Mouse (Mus musculus): Measurements from ENCODE around the gene Ms4a4c. TPM values are rescaled to one million over a fixed set of nuclear protein-coding genes. Genes with fewer than 3 reads are reported as not detected.
"Not testable (repeated sequence)": the region's sequence is repeated elsewhere in the genome, so short reads cannot be mapped to it uniquely, and the experiment has no call there.

The Ms4a4c gene
- total RNA-seq (2021): not detected

DNA sequence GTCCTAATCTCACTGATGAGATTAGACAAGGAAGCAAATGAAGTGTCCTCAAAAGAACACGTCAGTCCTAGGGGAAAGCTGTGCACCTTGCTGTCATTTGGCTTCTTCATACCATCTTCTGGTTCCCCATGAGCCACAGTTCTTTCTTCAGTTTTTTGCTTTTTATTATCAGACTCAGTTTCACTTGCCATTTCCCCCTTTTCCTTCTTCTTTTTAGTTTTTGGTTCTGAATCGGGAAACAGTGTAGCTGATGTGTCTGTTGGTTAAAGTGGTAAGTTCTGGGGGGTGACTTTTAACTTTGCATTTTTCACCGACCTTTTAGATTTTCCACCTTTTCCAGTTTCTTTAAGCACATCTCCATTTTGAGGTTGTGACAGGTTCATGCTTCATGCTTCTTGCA, at the start of gene Ms4a4c:
TSS of gene Ms4a4c (plus strand) at position 244 of the 400 bp plus-strand sequence.
- no peak for DNase-seq

GRCm38 (mm10) chr19:11355730-11356129, 48.8 kb upstream of the Ms4a4c start:
- DNase-seq: no peak

DNA sequence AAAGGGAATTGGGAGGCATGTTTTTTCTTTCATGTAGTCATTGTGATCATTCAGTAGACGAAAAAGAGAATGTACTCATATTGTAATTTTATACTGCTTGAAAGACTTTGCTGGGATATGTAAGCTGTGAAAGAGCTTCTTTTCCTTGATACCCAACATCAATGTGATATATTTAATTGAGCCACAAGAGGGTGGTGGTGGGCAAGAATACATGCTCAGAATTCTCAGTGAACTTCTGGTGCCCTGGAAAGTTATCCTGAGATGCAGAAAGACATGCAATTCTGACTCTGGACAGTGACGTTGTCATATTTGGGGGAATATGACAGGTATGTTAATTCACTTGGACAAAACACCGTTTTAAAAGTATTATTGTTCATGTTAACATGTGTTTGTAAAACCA, 44.5 kb upstream of the Ms4a4c start:
- DNase-seq: no peak

GRCm38 (mm10) chr19:11362002-11362401, 42.6 kb upstream of the Ms4a4c start:
- no peak for DNase-seq

DNA sequence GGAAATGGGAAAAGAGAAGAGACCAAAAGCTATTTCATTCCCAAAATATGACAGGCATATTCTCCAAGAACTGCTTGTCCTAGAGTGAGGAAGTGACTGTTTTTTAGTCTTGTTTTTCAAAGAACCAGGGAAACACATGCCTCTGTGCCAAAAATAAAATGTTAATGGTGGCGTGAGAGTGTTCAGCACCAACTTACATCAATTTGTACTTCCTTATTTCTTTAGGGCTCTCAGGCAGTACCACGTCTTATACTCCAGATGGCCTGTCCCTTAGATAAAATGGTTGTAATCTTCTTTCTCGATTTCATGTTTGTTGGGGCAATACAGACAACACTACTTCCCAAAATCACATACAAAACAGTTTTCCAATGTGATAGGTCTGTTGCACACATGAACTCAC, 36.3 kb upstream of the Ms4a4c start:
- DNase-seq: no peak

DNA sequence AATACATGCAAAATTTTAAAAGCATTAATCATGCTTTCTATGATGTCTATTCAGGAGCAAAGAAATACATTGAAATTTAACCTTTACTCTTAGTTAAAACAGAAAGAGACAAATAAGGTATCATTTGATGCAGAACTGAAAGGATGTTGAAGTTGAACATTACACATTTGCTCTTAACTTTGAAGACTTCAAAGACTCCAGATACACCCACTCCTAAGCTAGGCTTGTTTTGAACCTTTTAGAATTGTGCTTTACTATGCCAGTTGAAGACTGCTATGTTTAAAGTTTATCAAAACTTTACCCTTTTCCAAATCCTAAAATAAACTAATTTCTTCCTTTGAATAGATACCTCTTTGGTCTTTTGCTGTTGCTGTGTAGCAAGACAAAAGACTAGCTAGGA, 33.4 kb upstream of the Ms4a4c start:
- no peak for DNase-seq

DNA sequence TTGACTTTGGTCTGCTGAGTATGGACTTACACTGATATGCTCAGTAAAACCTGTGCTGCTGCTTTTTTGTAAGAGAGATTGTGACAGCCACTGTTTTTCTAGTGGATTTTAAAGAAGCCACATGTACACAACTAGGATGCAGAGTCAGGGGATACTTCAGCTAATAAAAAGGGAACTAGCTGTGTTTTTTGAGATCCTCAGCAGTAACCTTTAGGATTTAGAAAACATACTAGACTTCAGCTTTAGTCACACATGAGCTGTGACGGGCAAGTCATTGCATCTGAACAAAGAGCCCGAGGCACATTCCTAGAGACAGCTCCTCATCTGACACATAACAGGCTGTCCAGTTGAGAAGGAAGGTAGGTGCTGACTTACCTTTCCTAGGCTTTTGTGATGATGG, 29.3 kb upstream of the Ms4a4c start, which contains the start of gene Ms4a4a:
TSS of gene Ms4a4a (plus strand) at position 251 of the 400 bp plus-strand sequence.
- DNase-seq: no peak

DNA sequence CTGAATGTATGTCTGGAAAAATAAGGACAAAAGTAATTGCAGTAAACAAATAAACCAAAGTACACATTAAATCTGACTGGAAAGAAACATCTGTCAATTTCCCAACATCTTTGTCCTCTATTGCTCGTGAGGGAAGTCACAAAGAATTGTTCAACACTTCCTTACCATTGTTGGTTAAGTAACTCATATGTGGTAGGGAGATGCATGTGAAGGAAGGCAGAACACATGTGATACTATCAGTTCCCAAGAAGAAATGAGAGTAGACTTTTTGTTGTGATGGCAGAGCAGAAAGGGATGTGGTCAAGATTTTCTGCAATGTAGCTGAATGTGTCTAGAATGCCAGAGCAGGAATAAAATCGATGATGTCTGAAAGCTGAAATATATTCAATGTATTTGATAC, 28.2 kb upstream of the Ms4a4c start:
- DNase-seq: no peak

GRCm38 (mm10) chr19:11387109-11387508, 17.5 kb upstream of the Ms4a4c start:
- DNase-seq: no peak

DNA sequence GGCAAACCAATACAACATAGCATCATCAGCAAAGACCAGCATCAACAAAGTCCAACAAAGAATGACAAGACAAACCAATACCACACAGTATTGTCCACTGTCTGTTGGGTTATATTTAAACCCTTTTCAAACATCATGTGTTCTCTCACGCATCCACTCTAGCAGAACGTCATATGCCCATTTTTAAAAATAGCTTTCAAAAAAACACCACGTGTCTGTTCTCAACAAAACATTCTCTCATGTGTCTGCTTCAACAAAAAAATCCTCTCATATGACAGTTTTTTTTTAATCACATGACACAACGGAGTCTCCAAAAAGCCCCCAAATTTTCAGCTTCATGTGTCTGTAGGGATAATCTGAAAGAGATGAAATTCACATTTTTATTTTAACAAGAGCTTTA, 16.9 kb upstream of the Ms4a4c start:
- no peak for DNase-seq

- DNase-seq: no peak
Observed at GRCm38 (mm10) chr19:11388949-11389348, 15.6 kb upstream of the Ms4a4c start.

DNA sequence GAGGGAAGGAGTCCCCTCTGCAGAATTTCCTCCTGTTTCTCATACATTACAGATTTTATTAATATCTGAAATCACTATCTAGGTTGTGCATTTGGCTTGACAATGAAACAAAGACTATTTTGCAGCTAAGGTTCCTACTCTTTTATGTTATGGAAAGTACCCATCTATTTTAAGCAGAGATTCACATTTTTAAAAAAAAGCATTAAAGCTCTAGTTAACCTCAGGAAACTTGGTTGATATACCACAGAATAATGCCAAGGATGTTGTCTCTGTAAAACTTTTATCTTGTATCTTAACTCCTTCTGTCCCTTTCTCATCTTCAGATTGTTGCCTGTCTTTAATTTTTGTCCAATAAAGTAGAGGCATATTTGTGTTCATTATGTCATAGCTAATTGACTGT, 8.8 kb upstream of the Ms4a4c start:
- DNase-seq: no peak

- DNase-seq: no peak
Observed at GRCm38 (mm10) chr19:11407428-11407827, 2.9 kb downstream of the Ms4a4c start.

GRCm38 (mm10) chr19:11408591-11408990, 4.0 kb downstream of the Ms4a4c start:
- no peak for DNase-seq

GRCm38 (mm10) chr19:11411640-11412039, 7.1 kb downstream of the Ms4a4c start:
- DNase-seq: no peak

DNA sequence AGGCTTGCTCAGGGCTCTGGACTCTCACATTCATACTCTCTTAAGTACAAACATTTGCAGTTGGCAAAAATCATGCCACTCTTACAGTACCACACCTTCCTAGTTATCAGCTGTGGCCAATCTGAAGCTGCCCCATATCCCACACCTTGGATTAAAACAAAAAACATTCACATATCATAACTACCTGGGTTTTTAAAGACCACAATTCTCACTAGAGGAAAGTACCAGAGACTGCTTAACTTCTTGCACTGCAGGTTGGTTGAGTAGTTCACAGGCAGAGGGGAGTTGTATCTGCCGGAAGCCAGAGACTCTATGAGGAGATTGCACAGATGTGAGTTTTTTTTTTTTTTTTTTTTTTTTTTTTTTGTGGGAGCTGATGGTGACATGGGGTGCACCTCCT, 9.5 kb downstream of the Ms4a4c start:
- DNase-seq: no peak

DNA sequence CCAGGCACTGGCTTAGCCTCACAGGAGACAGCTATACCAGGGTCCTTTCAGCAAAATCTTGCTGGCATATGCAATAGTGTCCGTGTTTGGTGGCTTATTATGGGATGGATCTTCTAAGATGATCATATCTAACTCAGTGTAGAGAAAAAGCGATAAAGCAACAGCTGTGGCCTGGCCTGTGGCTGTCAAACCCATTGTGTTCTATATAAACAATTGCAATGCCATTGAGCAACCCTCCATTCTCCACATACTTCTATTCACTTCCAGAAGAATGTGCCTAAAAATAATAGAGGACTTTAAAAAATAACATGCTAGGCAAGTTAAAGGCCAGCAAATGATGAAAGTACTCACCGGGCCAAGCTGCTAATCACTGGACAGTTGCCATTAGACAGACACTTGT, 11.0 kb downstream of the Ms4a4c start:
- DNase-seq: no peak

GRCm38 (mm10) chr19:11418865-11419264, 14.3 kb downstream of the Ms4a4c start:
- not testable (repeated sequence) for DNase-seq

DNA sequence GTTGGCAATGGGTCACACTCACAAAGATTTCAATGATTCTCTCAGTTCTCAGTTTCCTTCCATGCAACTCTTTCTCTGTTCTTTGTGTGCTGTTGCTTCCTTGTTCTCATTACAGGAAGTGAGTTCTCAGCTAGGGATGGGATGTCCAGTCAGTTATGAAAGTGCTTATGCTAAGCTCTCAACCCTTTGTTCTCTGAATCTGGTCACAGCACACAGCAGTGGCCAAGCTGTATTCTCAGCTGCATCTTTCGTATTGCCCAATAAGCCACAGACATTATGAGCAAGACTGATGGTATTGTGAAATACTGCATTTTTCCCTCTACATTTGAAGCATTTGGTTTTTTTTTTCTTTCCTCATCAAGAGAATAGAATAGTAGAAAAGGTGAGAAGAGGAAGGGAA, 26.6 kb downstream of the Ms4a4c start:
- DNase-seq: not testable (repeated sequence)

- no peak for DNase-seq
Observed at GRCm38 (mm10) chr19:11435058-11435834, 30.7 kb downstream of the Ms4a4c start.

- no peak for DNase-seq
Observed at GRCm38 (mm10) chr19:11443338-11443737, 38.8 kb downstream of the Ms4a4c start, which contains the start of gene Ms4a4b. Gene Ms4a4b (plus strand): TSS chr19:11443553.

DNA sequence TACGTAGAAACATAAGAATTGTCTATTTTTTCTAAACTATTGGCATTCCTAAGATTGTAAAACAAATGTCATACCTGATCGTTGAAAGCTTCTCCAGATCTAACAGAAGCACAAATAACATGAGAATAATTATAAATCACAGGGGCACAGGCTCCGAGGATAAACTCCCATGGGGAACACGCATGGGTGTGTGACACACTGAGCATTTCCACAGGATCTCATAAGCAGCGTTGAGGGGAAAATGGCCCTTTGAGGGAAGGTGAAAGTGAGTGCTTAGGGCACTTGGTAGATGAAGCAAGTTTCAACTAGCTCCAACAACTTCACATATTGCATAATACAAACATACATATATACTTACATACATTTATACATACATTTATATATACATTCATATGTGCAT, 39.4 kb downstream of the Ms4a4c start:
- no peak for DNase-seq

- DNase-seq: no peak
Observed at GRCm38 (mm10) chr19:11447238-11447637, 42.7 kb downstream of the Ms4a4c start.

DNA sequence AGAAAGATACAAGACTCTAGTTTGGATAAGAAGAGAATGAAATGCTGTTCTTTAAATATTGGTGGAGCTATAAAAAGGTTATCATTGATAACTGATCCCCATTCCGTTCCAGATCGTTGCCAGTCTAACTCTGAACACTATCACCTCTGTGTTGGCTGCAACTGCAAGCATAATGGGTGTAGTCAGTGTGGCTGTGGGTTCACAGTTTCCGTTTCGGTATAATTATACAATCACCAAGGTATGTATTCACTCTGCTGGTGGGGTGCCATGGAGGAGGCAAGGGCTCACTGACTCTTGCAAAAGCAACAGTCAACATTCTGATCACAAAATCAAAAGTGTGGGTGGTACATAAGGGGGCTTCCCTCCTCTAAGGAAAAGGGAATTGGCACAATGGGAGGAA, 54.5 kb downstream of the Ms4a4c start:
- DNase-seq: not testable (repeated sequence)

DNA sequence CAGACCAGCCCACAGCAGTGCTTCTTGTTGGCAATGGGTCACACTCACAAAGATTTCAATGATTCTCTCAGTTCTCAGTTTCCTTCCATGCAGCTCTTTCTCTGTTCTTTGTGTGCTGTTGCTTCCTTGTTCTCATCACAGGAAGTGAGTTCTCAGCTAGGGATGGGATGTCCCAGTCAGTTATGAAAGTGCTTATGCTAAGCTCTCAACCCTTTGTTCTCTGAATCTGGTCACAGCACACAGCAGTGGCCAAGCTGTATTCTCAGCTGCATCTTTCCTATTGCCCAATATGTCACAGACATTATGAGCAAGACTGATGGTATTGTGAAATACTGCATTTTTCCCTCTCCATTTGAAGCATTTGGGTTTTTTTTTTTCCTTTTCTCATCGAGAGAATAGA, 60.2 kb downstream of the Ms4a4c start:
- DNase-seq: not testable (repeated sequence)

All from heart, postnatal 4 days (tissue).